Mouse (Mus musculus): Measurements from ENCODE around the gene Ireb2. TPM values are rescaled to one million over a fixed set of nuclear protein-coding genes. Genes with fewer than 3 reads are reported as not detected.

Ireb2 gene
- total and polyA plus RNA-seq, 3 experiments: 13.8 to 26.4 (median 25.1) TPM

- H3K4me1 ChIP-seq (ENCODE audit: control insufficient read depth in 1 of 2, insufficient read depth in 2 of 2, low read length in 2 of 2): no peaks in the 10 kb centered on the region
- H3K9me3 ChIP-seq (replicated peaks; ENCODE audit: insufficient read depth, low read length): no peaks in the 10 kb centered on the region
- no peak overlapping the region for H3K9ac ChIP-seq (ENCODE audit: control insufficient read depth, low read depth, low read length, poor library complexity, severe bottlenecking)
- H3K27ac ChIP-seq (ENCODE audit: control insufficient read depth, low read depth, low read length): no peak overlapping the region
- H3K36me3 ChIP-seq (ENCODE audit: control insufficient read depth in 1 of 2, insufficient read depth in 2 of 2, low read length in 2 of 2): no peaks in the 10 kb centered on the region
- DNase-seq (ENCODE audit: low read depth, low spot score): no peak
- TF ChIP-seq E2F4 (IDR thresholded peaks at IDR 0.05; ENCODE audit: borderline replicate concordance, low read depth, low read length): no peak
- TF ChIP-seq MXI1 (IDR thresholded peaks at IDR 0.05; ENCODE audit: low read depth, low read length): no peak
- no peak for TF ChIP-seq CTCF (IDR thresholded peaks at IDR 0.05 in 2 of 3, conservative IDR thresholded peaks at IDR 0.05 in 1 of 3; ENCODE audit: control insufficient read depth in 1 of 3, insufficient read depth in 1 of 3, low read depth in 2 of 3, low read length in 3 of 3, poor library complexity in 1 of 3, severe bottlenecking in 1 of 3)
- TF ChIP-seq SMC3 (IDR thresholded peaks at IDR 0.05; ENCODE audit: low read depth, low read length): no peak
- TF ChIP-seq ZC3H11A (IDR thresholded peaks at IDR 0.05; ENCODE audit: low read depth, low read length): no peak
- no peak for TF ChIP-seq POLR2A (IDR thresholded peaks at IDR 0.05; ENCODE audit: control insufficient read depth in 1 of 2, insufficient read depth in 1 of 2, low read depth in 1 of 2, low read length in 2 of 2, poor library complexity in 1 of 2)
- no peak for TF ChIP-seq USF2 (IDR thresholded peaks at IDR 0.05; ENCODE audit: borderline replicate concordance in 1 of 2, insufficient read depth in 1 of 2, low read depth in 1 of 2, low read length in 2 of 2)
- TF ChIP-seq POLR2AphosphoS2 (IDR thresholded peaks at IDR 0.05; ENCODE audit: low read length): no peak
- no peak for TF ChIP-seq TCF12 (IDR thresholded peaks at IDR 0.05; ENCODE audit: low read depth, low read length)
- TF ChIP-seq GATA1 (IDR thresholded peaks at IDR 0.05; ENCODE audit: low read depth, low read length): no peak
- no peak for TF ChIP-seq USF1 (IDR thresholded peaks at IDR 0.05; ENCODE audit: low read depth, low read length)
- TF ChIP-seq ZMIZ1 (IDR thresholded peaks at IDR 0.05; ENCODE audit: low read depth, low read length): no peak
- TF ChIP-seq GABPA (IDR thresholded peaks at IDR 0.05; ENCODE audit: low read depth, low read length): no peak
- no peak for TF ChIP-seq JUND (IDR thresholded peaks at IDR 0.05; ENCODE audit: low read depth, low read length)
- TF ChIP-seq MAX (IDR thresholded peaks at IDR 0.05; ENCODE audit: low read length): no peak
- no peak for TF ChIP-seq EP300 (IDR thresholded peaks at IDR 0.05; ENCODE audit: low read depth in 1 of 2, low read length in 2 of 2)
- H3K79me2 ChIP-seq (ENCODE audit: control insufficient read depth, insufficient read depth, low read length, poor library complexity): no peaks in the 10 kb centered on the region
- H3K4me3 ChIP-seq (ENCODE audit: control insufficient read depth in 1 of 2, insufficient read depth in 1 of 2, low read depth in 2 of 2, low read length in 2 of 2): no peak overlapping the region
- H3K27me3 ChIP-seq (ENCODE audit: control insufficient read depth in 1 of 2, insufficient read depth in 2 of 2, low read length in 2 of 2): peaks cover 8% of the 10 kb centered on the region in 2 experiments
These were observed 55.2 kb downstream of the Ireb2 start for GRCm38 (mm10) chr9:54918781-54919180.

DNA sequence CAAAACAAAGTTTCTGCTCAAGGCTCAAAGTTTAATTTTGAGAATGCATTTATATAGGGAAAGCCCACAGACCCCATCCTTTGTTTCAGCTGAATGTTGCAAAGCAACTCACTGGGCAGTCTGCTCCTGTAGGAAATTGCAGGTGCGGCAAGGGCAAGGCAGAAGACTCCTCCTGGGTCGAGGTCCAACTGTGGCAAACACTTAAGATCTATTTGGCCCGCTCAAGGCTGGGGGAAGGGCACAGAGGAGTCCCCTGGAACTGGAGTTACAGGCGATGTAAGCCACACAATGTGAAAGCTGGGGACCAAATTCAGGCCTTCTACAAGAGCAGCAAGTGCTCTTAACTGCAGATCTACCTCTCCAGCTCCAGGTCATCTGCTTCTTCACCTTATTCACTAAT is 56.4 kb downstream of the Ireb2 start:
- no peak overlapping the region for H3K27ac ChIP-seq (ENCODE audit: control insufficient read depth, low read depth, low read length)
- no peaks in the 10 kb centered on the region for H3K9me3 ChIP-seq (replicated peaks; ENCODE audit: insufficient read depth, low read length)
- no peak overlapping the region for H3K4me3 ChIP-seq (ENCODE audit: control insufficient read depth in 1 of 2, insufficient read depth in 1 of 2, low read depth in 2 of 2, low read length in 2 of 2)
- no peaks in the 10 kb centered on the region for H3K79me2 ChIP-seq (ENCODE audit: control insufficient read depth, insufficient read depth, low read length, poor library complexity)
- peaks cover 8% of the 10 kb centered on the region in 2 experiments for H3K27me3 ChIP-seq (ENCODE audit: control insufficient read depth in 1 of 2, insufficient read depth in 2 of 2, low read length in 2 of 2)
- no peak overlapping the region for H3K9ac ChIP-seq (ENCODE audit: control insufficient read depth, low read depth, low read length, poor library complexity, severe bottlenecking)
- no peak for DNase-seq (ENCODE audit: low read depth, low spot score)
- no peaks in the 10 kb centered on the region for H3K36me3 ChIP-seq (ENCODE audit: control insufficient read depth in 1 of 2, insufficient read depth in 2 of 2, low read length in 2 of 2)
- H3K4me1 ChIP-seq (ENCODE audit: control insufficient read depth in 1 of 2, insufficient read depth in 2 of 2, low read length in 2 of 2): no peaks in the 10 kb centered on the region
- TF ChIP-seq MYB (IDR thresholded peaks at IDR 0.05; ENCODE audit: low read depth, low read length): no peak
- TF ChIP-seq TCF12 (IDR thresholded peaks at IDR 0.05; ENCODE audit: low read depth, low read length): no peak
- TF ChIP-seq MYC (IDR thresholded peaks at IDR 0.05; ENCODE audit: low read depth, low read length): no peak
- TF ChIP-seq HCFC1 (IDR thresholded peaks at IDR 0.05; ENCODE audit: low read depth, low read length): no peak
- no peak for TF ChIP-seq GABPA (IDR thresholded peaks at IDR 0.05; ENCODE audit: low read depth, low read length)
- no peak for TF ChIP-seq POLR2AphosphoS5 (IDR thresholded peaks at IDR 0.05; ENCODE audit: borderline replicate concordance, low read depth, low read length)
- TF ChIP-seq TBP (IDR thresholded peaks at IDR 0.05; ENCODE audit: low read depth, low read length): no peak
- no peak for TF ChIP-seq ZC3H11A (IDR thresholded peaks at IDR 0.05; ENCODE audit: low read depth, low read length)
- no peak for TF ChIP-seq ZKSCAN1 (IDR thresholded peaks at IDR 0.05; ENCODE audit: low read depth, low read length)
- no peak for TF ChIP-seq MEF2A (IDR thresholded peaks at IDR 0.05; ENCODE audit: extremely low read depth, insufficient replicate concordance, low read depth, low read length, poor library complexity, severe bottlenecking)
- no peak for TF ChIP-seq CTCF (IDR thresholded peaks at IDR 0.05 in 2 of 3, conservative IDR thresholded peaks at IDR 0.05 in 1 of 3; ENCODE audit: control insufficient read depth in 1 of 3, insufficient read depth in 1 of 3, low read depth in 2 of 3, low read length in 3 of 3, poor library complexity in 1 of 3, severe bottlenecking in 1 of 3)
- TF ChIP-seq KAT2A (conservative IDR thresholded peaks at IDR 0.05; ENCODE audit: low read depth, low read length): no peak
- no peak for TF ChIP-seq ETS1 (IDR thresholded peaks at IDR 0.05; ENCODE audit: low read depth, low read length)
- no peak for TF ChIP-seq NELFE (IDR thresholded peaks at IDR 0.05; ENCODE audit: low read depth, low read length)
- TF ChIP-seq POLR2A (IDR thresholded peaks at IDR 0.05; ENCODE audit: control insufficient read depth in 1 of 2, insufficient read depth in 1 of 2, low read depth in 1 of 2, low read length in 2 of 2, poor library complexity in 1 of 2): no peak
- TF ChIP-seq USF1 (IDR thresholded peaks at IDR 0.05; ENCODE audit: low read depth, low read length): no peak
- no peak for TF ChIP-seq TAL1 (IDR thresholded peaks at IDR 0.05; ENCODE audit: low read length)

Data from MEL (cell line).